Mouse (Mus musculus) urinary bladder, adult 18-20 months (tissue): ENCODE measurements around the gene Fasn.

ENCODE experiments used
- DNase-seq, 2 experiments: peaks; one replicate each; pipeline ENCODE4 v3.0.0; 2022; ENCODE audit warnings: low spot score in 2 of 2, mixed read lengths in 2 of 2

Fasn gene

GRCm38 (mm10) chr11:120761811-120762671 is 62.3 kb downstream of the Fasn start:
- no peak for DNase-seq

DNA sequence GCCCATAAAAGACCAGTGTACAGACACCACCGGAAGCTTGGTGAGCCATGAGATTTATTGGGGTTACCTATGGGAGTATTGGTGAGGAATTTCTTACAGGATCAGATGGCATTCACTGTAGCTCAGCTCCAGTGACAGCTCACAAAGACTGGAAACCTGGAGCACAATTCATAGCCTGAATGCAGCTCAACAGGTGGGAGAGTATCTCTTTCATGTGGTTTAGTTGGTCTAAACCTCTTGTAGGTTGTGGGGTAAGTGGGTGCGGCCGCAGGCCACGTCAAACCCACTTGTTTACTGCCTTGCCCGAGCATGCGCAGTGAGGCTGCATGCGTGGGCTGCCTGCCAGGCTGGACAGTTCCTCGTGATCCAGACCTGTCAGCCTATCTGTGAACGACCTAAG is 64.1 kb downstream of the Fasn start:
- DNase-seq, result no peak
